Comparison of ENCODE assay signal across 9 mouse cellular contexts in genomic region chr11:75291389-75292215, GRCm38 (mm10). TPM values are rescaled to one million over a fixed set of nuclear protein-coding genes. Genes with fewer than 3 reads are reported as not detected.
DNase-seq lines count a peak whose midpoint lies in the region; ATAC-seq and TF ChIP-seq lines count a peak whose summit lies in the region.
"Had no signal": no experiment of that assay in that cellular context is flagged by ENCODE, and none has a peak within 500 bp of the region (broad histone marks: within the 10 kb centered on the region; RNA-seq: fewer than 3 reads in every experiment).

No protein-coding gene starts in this region.

- no peak for ATAC-seq in lung, postnatal 0 days

- no peaks in the 10 kb centered on the region for H3K36me3 ChIP-seq in lung, postnatal 0 days (ENCODE audit: insufficient read depth, low read length)

- H3K27ac ChIP-seq in lung, postnatal 0 days (ENCODE audit: low read length) = no peak overlapping the region
- H3K27ac ChIP-seq: macrophage had no signal

- no peaks in the 10 kb centered on the region for H3K9me3 ChIP-seq in lung, postnatal 0 days (ENCODE audit: low read length)

- DNase-seq in adrenal gland, postnatal 14 days = peak; percentile 32
- no peak for DNase-seq in adrenal gland, adult 8-10 months
- DNase-seq in urinary bladder, postnatal 14 days (ENCODE audit: low spot score) = peak; percentile 35
- DNase-seq in urinary bladder, adult 18-20 months (ENCODE audit: low spot score in 2 of 2) = no peak
- DNase-seq in layer of hippocampus, adult 9-11 months = peak; percentile 74
- DNase-seq in right cerebral cortex, adult 18-20 months = peak; percentile 79
- DNase-seq in lung, postnatal 0 days (ENCODE audit: low spot score) = no peak
- no peak for DNase-seq in ovary, postnatal 36 days (ENCODE audit: low spot score)

- H3K27me3 ChIP-seq in lung, postnatal 0 days (replicated peaks; ENCODE audit: insufficient read depth, low read length) = peaks cover 7% of the 10 kb centered on the region; the same call in 1 of the 2 replicates

- no peaks in the 10 kb centered on the region; the same call in 1 of the 2 replicates for H3K4me1 ChIP-seq in lung, postnatal 0 days (ENCODE audit: insufficient read depth, low read depth, low read length)

- H3K4me2 ChIP-seq in lung, postnatal 0 days (replicated peaks; ENCODE audit: low read depth, low read length) = no peak overlapping the region

- TF ChIP-seq EP300 in lung, postnatal 0 days (IDR thresholded peaks at IDR 0.05) = no peak

- 34% methylated on average over 25 of the region's 25 CpGs for WGBS in lung, postnatal 0 days

- no peak for TF ChIP-seq CTCF in lung, postnatal 0 days (IDR thresholded peaks at IDR 0.05)

- no peak overlapping the region for H3K9ac ChIP-seq in lung, postnatal 0 days (replicated peaks; ENCODE audit: low read depth)

- no peak overlapping the region for H3K4me3 ChIP-seq in lung, postnatal 0 days (ENCODE audit: low read depth, low read length)

RNA-seq across cellular contexts. Expression of gene Rpa1, which starts 56.5 kb away (rescaled TPM):
- 58.2 and 59.3 TPM in 2 replicates for total RNA-seq in adrenal gland, postnatal 14 days (2021)
- total RNA-seq in adrenal gland, adult 8-10 months (2022) = 10 to 100 TPM; 50.9 to 72.8 (median 62.3) TPM
- 44.7 and 52.3 TPM in 2 replicates for polyA plus RNA-seq in lung, postnatal 0 days (2015; fragmentation: Nextera tagmentation; extraction: Ambion mirVana)

RNA-seq across cellular contexts. Expression of gene Smyd4, which starts 56.6 kb away (rescaled TPM):
- total RNA-seq in adrenal gland, postnatal 14 days (2021) = 8.3 and 10.3 TPM in 2 replicates
- 10 to 100 TPM; 10.2 to 23.6 (median 14.8) TPM for total RNA-seq in adrenal gland, adult 8-10 months (2022)
- polyA plus RNA-seq in lung, postnatal 0 days (2015; fragmentation: Nextera tagmentation; extraction: Ambion mirVana) = 6.4 and 6.6 TPM in 2 replicates

Comparison
In these comparisons a context has a peak if more than half of its experiments do, and no peak if none do; other contexts are left out.
1. DNase-seq: peak in adrenal gland, postnatal 14 days (single experiment), urinary bladder, postnatal 14 days (single experiment), layer of hippocampus, adult 9-11 months (single experiment) and right cerebral cortex, adult 18-20 months (single experiment); none in adrenal gland, adult 8-10 months (single experiment), urinary bladder, adult 18-20 months (0 of 2), lung, postnatal 0 days (single experiment) and ovary, postnatal 36 days (single experiment).